Mouse (Mus musculus): ENCODE measurements at regions not wholly inside any gene's neighbourhood (a gene's known extent, or its start where the extent isn't known, plus 50 kb on each side); places are given as distances from the start of the nearest gene placed in this dataset.

- DNase-seq (ENCODE audit: low spot score) (no peak), ATAC-seq (no peak)
- no peaks in the 10 kb centered on the region for H3K27me3 ChIP-seq (ENCODE audit: insufficient read depth, low read length)
- H3K4me1 ChIP-seq (ENCODE audit: insufficient read depth, low read length) = no peaks in the 10 kb centered on the region
- H3K9ac ChIP-seq (replicated peaks; ENCODE audit: low read length) = no peak overlapping the region
- no peaks in the 10 kb centered on the region for H3K9me3 ChIP-seq (ENCODE audit: low read length)
- no peak overlapping the region for H3K27ac ChIP-seq
- no peak for TF ChIP-seq CTCF (IDR thresholded peaks at IDR 0.05; ENCODE audit: low read depth)
- WGBS = 76% methylated on average over 3 of the region's 3 CpGs
- no peaks in the 10 kb centered on the region for H3K36me3 ChIP-seq (ENCODE audit: insufficient read depth, low read length)
- no peak overlapping the region for H3K4me2 ChIP-seq (ENCODE audit: low read depth, low read length)
- no peak overlapping the region for H3K4me3 ChIP-seq (ENCODE audit: low read length)
These were observed 1074.5 kb upstream of the Slc10a2 start for GRCm38 (mm10) chr8:6179602-6180001.

GRCm38 (mm10) chr8:6166433-6166832 lies 1061.3 kb upstream of the Slc10a2 start:
- Histone ChIP-seq H3K27me3 (ENCODE audit: insufficient read depth, low read length) (no peaks in the 10 kb centered on the region), H3K36me3 (ENCODE audit: insufficient read depth, low read length) (no peaks in the 10 kb centered on the region), H3K4me1 (ENCODE audit: insufficient read depth, low read length) (no peaks in the 10 kb centered on the region), H3K9me3 (ENCODE audit: low read length) (no peaks in the 10 kb centered on the region), H3K9ac (replicated peaks; ENCODE audit: low read length) (no peak overlapping the region), H3K4me2 (ENCODE audit: low read depth, low read length) (no peak overlapping the region), H3K4me3 (ENCODE audit: low read length) (no peak overlapping the region), H3K27ac (no peak overlapping the region)
- no peak for DNase-seq (ENCODE audit: low spot score)
- ATAC-seq = no peak
- no peak for TF ChIP-seq CTCF (IDR thresholded peaks at IDR 0.05; ENCODE audit: low read depth)

- DNase-seq (ENCODE audit: low spot score) = no peak
- WGBS = 69% methylated on average over 3 of the region's 3 CpGs
- Histone ChIP-seq H3K4me1 (ENCODE audit: insufficient read depth, low read length) (no peaks in the 10 kb centered on the region), H3K36me3 (ENCODE audit: insufficient read depth, low read length) (no peaks in the 10 kb centered on the region), H3K27me3 (ENCODE audit: insufficient read depth, low read length) (no peaks in the 10 kb centered on the region), H3K9ac (replicated peaks; ENCODE audit: low read length) (no peak overlapping the region), H3K4me3 (ENCODE audit: low read length) (no peak overlapping the region), H3K4me2 (ENCODE audit: low read depth, low read length) (no peak overlapping the region), H3K27ac (no peak overlapping the region), H3K9me3 (ENCODE audit: low read length) (no peaks in the 10 kb centered on the region)
- no peak for ATAC-seq
- no peak for TF ChIP-seq CTCF (IDR thresholded peaks at IDR 0.05; ENCODE audit: low read depth)
These were observed 1060.1 kb upstream of the Slc10a2 start for GRCm38 (mm10) chr8:6165230-6165629.

GRCm38 (mm10) chr8:6164758-6165157 lies 1059.6 kb upstream of the Slc10a2 start:
- WGBS = 61% methylated on average over 1 of the region's 1 CpGs
- ATAC-seq = no peak
- Histone ChIP-seq H3K9ac (replicated peaks; ENCODE audit: low read length) (no peak overlapping the region), H3K9me3 (ENCODE audit: low read length) (no peaks in the 10 kb centered on the region), H3K4me3 (ENCODE audit: low read length) (no peak overlapping the region), H3K27me3 (ENCODE audit: insufficient read depth, low read length) (no peaks in the 10 kb centered on the region), H3K27ac (no peak overlapping the region), H3K4me2 (ENCODE audit: low read depth, low read length) (no peak overlapping the region), H3K36me3 (ENCODE audit: insufficient read depth, low read length) (no peaks in the 10 kb centered on the region), H3K4me1 (ENCODE audit: insufficient read depth, low read length) (no peaks in the 10 kb centered on the region)
- no peak for TF ChIP-seq CTCF (IDR thresholded peaks at IDR 0.05; ENCODE audit: low read depth)
- DNase-seq (ENCODE audit: low spot score) = no peak

- no peaks in the 10 kb centered on the region for H3K9me3 ChIP-seq (ENCODE audit: low read length)
- no peaks in the 10 kb centered on the region for H3K4me1 ChIP-seq (ENCODE audit: insufficient read depth, low read length)
- 75% methylated on average over 4 of the region's 4 CpGs for WGBS
- no peak for DNase-seq (ENCODE audit: low spot score)
- H3K27me3 ChIP-seq (ENCODE audit: insufficient read depth, low read length) = no peaks in the 10 kb centered on the region
- H3K4me3 ChIP-seq (ENCODE audit: low read length) = no peak overlapping the region
- no peaks in the 10 kb centered on the region for H3K36me3 ChIP-seq (ENCODE audit: insufficient read depth, low read length)
- no peak for ATAC-seq
- no peak overlapping the region for H3K27ac ChIP-seq
- no peak for TF ChIP-seq CTCF (IDR thresholded peaks at IDR 0.05; ENCODE audit: low read depth)
- no peak overlapping the region for H3K9ac ChIP-seq (replicated peaks; ENCODE audit: low read length)
- H3K4me2 ChIP-seq (ENCODE audit: low read depth, low read length) = no peak overlapping the region
These were observed 1039.4 kb upstream of the Slc10a2 start for GRCm38 (mm10) chr8:6144588-6144987.

- H3K36me3 ChIP-seq (ENCODE audit: insufficient read depth, low read length) = no peaks in the 10 kb centered on the region
- H3K27ac ChIP-seq = no peak overlapping the region
- ATAC-seq (no peak), DNase-seq (ENCODE audit: low spot score) (no peak)
- no peaks in the 10 kb centered on the region for H3K9me3 ChIP-seq (ENCODE audit: low read length)
- H3K27me3 ChIP-seq (ENCODE audit: insufficient read depth, low read length) = no peaks in the 10 kb centered on the region
- H3K4me1 ChIP-seq (ENCODE audit: insufficient read depth, low read length) = no peaks in the 10 kb centered on the region
- H3K4me3 ChIP-seq (ENCODE audit: low read length) = no peak overlapping the region
- TF ChIP-seq CTCF (IDR thresholded peaks at IDR 0.05; ENCODE audit: low read depth) = no peak
- H3K4me2 ChIP-seq (ENCODE audit: low read depth, low read length) = no peak overlapping the region
- 87% methylated on average over 1 of the region's 1 CpGs for WGBS
- H3K9ac ChIP-seq (replicated peaks; ENCODE audit: low read length) = no peak overlapping the region
These were observed 1034.9 kb upstream of the Slc10a2 start for GRCm38 (mm10) chr8:6140090-6140489.

- H3K9me3 ChIP-seq (ENCODE audit: low read length) = no peaks in the 10 kb centered on the region
- H3K9ac ChIP-seq (replicated peaks; ENCODE audit: low read length) = no peak overlapping the region
- H3K36me3 ChIP-seq (ENCODE audit: insufficient read depth, low read length) = no peaks in the 10 kb centered on the region
- ATAC-seq = no peak
- no peak for TF ChIP-seq CTCF (IDR thresholded peaks at IDR 0.05; ENCODE audit: low read depth)
- no peaks in the 10 kb centered on the region for H3K4me1 ChIP-seq (ENCODE audit: insufficient read depth, low read length)
- no peak overlapping the region for H3K4me2 ChIP-seq (ENCODE audit: low read depth, low read length)
- WGBS = 38% methylated on average over 4 of the region's 4 CpGs
- DNase-seq (ENCODE audit: low spot score) = no peak
- no peak overlapping the region for H3K4me3 ChIP-seq (ENCODE audit: low read length)
- no peak overlapping the region for H3K27ac ChIP-seq
- no peaks in the 10 kb centered on the region for H3K27me3 ChIP-seq (ENCODE audit: insufficient read depth, low read length)
These were observed 1034.0 kb upstream of the Slc10a2 start for GRCm38 (mm10) chr8:6139171-6139570.
